Mouse (Mus musculus) c-Kit-positive CD71-negative TER-119-negative erythroid progenitor cells, embryonic 14.5 days (primary cell): ENCODE data around the gene Olfr735.

Experiments used
- DNase-seq: peaks from one replicate; pipeline ENCODE4 v3.0.0-alpha.2; 2013; ENCODE audit warnings: low read depth

Gene Olfr735

DNA sequence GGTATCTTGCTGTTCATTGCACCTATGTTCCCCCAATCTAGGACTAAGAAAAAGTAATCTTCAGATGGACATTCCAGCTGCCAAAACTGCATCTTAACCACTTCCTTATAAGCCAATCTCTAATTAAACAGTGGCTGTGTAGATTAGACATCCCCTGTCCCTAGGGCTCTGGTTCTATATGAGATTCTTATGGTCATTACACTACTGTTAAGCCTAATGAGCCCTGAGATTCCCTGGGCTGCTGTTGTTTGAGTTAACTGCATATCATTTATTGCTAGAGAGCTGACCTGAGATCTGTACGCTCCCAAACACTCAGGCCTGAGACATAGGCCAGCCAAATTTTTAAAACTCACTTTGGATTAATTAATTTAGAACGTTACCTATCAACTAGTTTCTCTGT, at the start of gene Olfr735:
Gene Olfr735, minus strand, starts transcription at position 77 of the 400 bp plus-strand sequence.
- no peak for DNase-seq

DNA sequence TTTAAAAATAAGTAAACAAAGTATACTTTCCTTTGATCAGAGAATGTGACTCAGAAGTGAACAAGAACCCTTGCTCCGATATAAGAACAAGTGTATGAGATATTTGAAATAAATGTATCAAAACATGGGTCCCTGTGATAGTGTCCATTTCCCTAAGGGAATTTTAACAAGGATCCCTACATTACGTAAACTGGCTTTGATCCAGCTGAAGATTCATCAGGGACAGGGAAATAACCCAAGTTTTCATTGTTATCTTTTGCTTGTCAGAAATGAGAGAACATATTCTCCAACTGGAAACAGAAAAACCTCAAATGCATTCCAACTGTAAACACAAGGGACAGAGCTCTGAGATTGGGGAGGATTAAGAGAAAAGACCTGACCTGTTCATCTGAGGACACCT, 32.2 kb upstream of the Olfr735 start, which contains the start of gene Olfr736:
Gene Olfr736, plus strand, starts transcription at position 301 of the 400 bp plus-strand sequence.
- DNase-seq = no peak

DNA sequence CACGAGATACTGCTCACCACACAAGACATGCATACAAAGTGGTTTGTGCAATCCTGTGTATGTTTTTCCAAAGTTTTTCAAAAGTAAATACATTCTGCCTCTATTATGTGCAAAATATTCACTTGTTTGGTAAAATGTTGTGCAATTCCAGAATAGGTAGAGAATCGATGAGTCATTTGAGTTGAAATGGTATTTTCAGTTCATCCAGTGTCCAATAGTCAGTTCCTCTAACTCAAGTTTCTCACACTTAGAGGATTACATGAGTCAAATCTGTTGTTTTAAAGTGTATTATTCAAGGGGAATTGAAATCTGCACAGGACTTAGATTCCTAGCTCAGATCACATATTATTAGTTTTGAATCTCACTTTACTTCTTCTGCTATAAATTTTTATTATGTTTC, 14.9 kb upstream of the Olfr735 start:
- DNase-seq = no peak

DNA sequence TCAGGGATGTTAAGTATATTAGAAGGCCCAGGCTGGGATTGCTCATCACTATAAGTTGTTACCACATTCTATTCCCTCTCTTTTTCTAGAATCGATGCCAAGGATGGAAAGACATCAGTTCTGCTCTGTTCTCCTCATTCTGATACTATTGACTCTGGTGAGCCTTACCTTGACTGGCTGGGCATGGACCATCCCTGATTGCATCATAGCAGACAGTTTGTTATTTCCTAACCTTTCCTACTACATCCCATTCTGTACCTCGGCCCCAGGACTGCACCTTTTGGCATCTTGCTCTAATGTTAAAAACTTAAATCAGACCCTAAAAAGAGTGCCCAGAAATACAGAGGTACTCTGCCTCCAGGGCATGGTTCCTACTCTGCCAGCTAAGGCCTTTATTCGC, 11.8 kb upstream of the Olfr735 start:
- DNase-seq = no peak

DNA sequence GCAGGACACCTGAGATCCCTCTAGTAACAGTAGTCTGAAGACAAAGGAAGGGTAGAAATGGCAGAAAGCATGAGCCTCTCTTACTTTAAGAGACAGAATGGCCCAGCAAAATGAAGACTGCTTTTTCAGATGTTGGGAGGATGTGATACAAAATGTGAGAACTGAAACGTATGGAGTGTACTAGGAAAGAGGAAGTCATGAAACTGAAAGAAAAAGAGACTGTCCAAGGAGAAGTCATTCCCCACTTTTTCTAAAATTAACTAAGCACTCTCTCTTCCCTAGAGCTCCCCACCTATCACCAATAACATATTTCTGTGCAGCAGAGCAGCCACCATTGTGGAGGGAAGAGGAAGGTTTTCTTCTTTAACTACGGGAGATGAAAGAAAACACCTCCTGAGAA, 8.9 kb upstream of the Olfr735 start, which contains the start of gene Tlr11:
Gene Tlr11, plus strand, starts transcription at position 322 of the 400 bp plus-strand sequence.
- no peak for DNase-seq

- DNase-seq = no peak
Measured at GRCm38 (mm10) chr14:50356725-50357124, 8.1 kb upstream of the Olfr735 start.

- DNase-seq = peak; percentile 10
Measured at GRCm38 (mm10) chr14:50352438-50352837, 3.8 kb upstream of the Olfr735 start.

DNA sequence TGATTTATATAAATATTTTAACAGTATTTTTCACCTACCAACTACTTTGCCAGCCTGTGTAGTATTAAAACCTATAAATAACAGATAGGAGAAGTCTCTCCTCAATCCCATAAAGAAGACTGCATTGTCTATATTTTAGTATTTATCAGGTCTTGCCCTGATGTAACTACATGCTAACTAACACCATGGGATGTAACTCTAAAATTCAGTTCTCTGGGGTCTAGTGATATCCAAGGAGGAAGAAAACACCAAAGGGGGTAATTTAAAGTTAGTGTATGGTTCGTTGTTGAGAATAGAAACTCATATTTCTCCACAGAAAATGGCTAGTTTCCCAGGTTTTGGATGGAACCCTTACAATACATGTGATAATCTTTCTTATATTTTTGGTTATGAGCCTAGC, 22.0 kb downstream of the Olfr735 start, which contains the start of gene Olfr734:
Gene Olfr734, minus strand, starts transcription at position 101 of the 400 bp plus-strand sequence.
- DNase-seq = no peak

DNA sequence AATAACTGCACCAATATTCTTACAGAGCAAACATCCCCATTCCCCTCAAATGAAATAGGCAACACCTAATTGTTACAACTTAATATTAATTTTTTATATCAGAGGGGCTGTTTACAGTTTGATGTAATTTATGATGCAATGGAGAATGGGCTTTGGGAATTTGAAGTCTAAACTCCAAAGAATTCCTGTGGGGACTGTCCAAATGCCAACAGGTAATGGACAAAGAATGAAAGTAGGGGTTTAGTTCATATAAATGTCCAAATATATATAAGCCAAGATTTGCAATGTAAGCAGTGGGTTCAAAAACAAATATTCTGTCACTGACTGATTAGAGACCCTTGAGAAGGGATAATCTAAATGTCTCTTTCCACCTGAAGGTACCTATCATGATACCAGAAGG, 47.2 kb downstream of the Olfr735 start, which contains the start of gene Olfr733:
Gene Olfr733, minus strand, starts transcription at position 101 of the 400 bp plus-strand sequence.
- no peak for DNase-seq
